Mouse (Mus musculus) C3H10T1/2 (cell line): Measurements from ENCODE around the gene Olfr1044. TPM values are rescaled to one million over a fixed set of nuclear protein-coding genes. Genes with fewer than 3 reads are reported as not detected.

Source experiments
- polyA plus RNA-seq, 2 experiments: library from polyadenylated mRNA; unstranded; fragments of >200 nt; fragmentation: generic; extraction: Trizol; gene quantifications; one replicate each; pipeline ENCODE4 v1.2.1; 2012; ENCODE audit warnings: missing spikeins in 2 of 2

The Olfr1044 gene
- not detected for polyA plus RNA-seq

DNA sequence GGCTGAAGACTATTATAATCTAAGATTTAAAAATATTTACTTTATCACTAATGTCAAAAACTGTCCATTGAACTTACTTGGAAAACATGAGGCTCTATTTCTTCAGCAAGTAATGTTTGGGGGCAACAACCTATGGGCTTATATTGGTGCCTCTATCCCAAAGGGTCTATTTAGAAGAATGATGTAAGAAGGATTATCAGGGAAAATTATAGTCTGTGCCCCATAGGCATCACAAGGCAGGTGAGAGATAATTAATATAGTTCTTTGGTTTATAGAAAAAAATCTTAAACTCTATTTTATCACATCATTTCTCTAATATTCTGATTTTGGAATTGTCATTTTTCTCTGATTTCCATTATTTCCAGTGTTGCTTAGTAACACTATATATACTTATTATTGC, at the start of gene Olfr1044:
Gene Olfr1044 (minus strand): TSS at position 101 of the 400 bp plus-strand sequence.

DNA sequence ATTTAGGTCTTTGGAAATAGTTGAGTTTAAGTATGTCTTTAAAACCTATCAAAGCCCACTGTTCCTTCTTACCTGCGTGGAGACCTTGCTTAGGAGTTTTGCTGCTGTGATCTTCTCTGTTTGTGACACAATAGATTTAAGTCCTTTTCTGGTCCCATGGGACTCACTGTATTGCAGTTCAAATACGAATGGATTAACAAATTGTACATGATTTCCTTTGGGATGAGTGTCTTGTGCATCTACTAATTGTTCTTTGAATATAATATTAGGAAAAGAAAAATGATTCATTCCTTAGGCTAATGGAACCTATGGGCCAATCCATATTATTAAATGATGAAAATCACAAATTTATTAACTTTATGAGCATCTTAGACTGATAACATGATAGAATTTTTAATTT, 41.6 kb upstream of the Olfr1044 start, which contains the start of gene Olfr1046:
Gene Olfr1046 (minus strand): TSS at position 101 of the 400 bp plus-strand sequence.

DNA sequence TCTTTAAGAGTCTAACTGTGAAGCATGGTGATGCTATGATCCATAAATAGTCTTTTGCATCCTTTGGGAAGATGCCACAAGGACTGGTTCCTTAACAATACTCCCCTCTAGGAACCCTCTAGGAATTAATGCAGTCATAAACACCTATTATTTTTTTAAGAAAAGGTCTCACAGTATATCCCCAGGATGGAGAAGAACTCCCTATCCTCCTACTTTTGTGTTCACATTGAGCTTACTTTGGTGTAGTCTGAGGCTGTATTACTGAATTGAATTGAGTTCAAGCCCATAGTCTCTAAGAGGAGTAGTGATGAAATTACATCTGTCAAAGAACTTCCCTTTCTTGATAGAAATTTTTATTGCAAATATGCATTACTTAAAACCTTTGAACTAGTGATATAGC, 25.3 kb upstream of the Olfr1044 start, which contains the start of gene Olfr1045:
Gene Olfr1045 (minus strand): TSS at position 101 of the 400 bp plus-strand sequence.

DNA sequence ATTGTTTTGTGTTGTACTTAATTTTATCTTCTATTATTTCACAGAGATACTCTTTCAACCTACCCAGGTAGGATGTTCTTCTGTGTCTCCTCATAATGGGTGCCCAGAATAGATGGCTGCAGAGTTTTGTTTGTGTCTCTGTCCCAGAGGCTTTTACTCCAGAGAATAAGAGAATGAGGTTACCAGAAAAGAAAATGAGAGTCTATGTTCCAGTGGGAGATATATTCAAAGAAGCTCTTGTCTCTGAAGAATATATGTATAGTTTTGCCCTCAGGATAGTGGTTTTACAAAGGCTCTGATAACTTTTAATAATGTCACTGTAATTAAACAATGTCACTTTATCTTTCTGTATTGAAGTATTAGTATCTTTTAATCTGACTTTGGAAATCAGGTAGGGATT, 8.0 kb upstream of the Olfr1044 start, which contains the start of gene Olfr52:
Gene Olfr52 (minus strand): TSS at position 101 of the 400 bp plus-strand sequence.

DNA sequence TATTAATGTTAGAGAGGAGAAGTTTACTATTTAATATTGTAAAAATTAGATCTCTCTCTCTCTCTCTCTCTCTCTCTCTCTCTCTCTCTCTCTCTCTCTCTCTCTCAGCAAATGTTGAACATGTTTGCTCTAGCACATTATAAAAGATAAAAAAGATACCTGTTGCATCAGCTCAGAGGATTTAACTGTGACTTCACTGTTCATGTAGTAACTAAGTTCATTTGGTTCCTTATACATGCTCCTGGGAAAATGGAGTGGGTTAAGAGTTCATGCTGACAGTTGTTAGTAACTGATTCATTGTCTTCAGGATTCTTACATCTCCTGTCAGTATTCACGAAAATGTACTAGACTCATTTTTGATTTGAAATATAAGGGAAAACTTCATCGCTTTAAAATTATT, 10.2 kb downstream of the Olfr1044 start, which contains the start of gene Olfr1043:
Gene Olfr1043 (minus strand): TSS at position 101 of the 400 bp plus-strand sequence.

DNA sequence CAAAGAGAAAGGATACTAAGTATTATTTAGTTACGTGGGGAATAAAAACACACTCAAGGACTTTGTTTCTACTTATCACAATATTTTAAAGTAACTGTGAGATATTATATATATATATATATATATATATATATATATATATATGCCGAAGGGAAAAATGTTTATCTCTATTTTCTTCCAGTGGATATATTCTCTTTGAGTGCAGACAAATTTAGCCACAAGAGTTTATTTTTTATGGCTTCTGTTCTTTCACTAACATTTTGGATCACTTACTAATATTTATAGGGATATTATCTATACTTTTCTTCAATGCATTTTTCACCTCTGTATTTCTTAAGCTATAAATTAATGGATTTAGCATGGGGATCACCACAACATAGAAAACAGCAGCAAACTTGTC, 15.9 kb downstream of the Olfr1044 start, which contains the start of gene Olfr1042:
Gene Olfr1042 (minus strand): TSS at position 101 of the 400 bp plus-strand sequence.

DNA sequence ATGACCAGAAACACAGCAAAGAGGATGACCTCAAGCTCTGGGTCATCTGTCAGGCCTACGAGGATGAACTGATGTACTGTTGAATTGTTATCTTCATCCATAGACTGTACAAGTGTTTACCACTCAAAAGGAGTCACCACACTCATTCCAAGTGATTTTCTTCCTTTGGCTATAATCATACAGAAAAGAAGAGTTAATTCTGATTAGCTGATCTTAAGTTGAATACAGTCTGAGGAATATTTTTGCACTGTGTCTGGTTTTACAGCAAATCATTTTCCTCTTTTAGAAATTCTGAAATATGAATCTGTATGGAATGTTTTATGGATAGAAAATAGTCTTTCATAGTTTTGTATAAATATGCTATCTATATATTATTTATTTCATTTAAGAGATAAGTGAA, 31.0 kb downstream of the Olfr1044 start, which contains the start of gene Olfr1040:
Gene Olfr1040 (minus strand): TSS at position 101 of the 400 bp plus-strand sequence.

DNA sequence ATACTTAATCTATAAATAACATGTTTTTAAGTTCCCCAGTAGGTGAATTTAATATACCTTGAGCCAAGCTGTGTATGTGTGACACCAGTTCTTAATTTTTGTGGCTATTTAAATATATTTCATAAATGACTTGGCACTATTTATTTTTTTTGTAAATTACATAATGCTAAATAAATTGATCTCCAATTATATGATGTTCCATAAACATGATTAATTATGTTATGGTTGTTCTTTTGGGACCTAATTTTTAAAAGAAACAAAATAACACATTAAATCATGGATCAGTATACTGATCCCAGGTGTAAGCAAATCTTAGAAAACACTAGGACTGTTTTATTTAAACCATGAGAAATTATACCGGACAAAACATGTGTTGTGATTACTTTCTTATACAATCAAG, 41.8 kb downstream of the Olfr1044 start, which contains the start of gene Olfr1039:
Gene Olfr1039 (minus strand): TSS at position 101 of the 400 bp plus-strand sequence.

Other genes with a start within 250 kb of the Olfr1044 start
- gene Olfr1028, start 227.4 kb downstream of the Olfr1044 start, polyA plus RNA-seq = not detected
- gene Olfr1029, start 203.9 kb downstream of the Olfr1044 start, polyA plus RNA-seq = not detected
- not detected for gene Olfr1030, start 198.5 kb downstream of the Olfr1044 start, polyA plus RNA-seq
- not detected for gene Olfr1031, start 187.5 kb downstream of the Olfr1044 start, polyA plus RNA-seq
- not detected for gene Olfr1032, start 172.3 kb downstream of the Olfr1044 start, polyA plus RNA-seq
- not detected for gene Olfr1033, start 157.2 kb downstream of the Olfr1044 start, polyA plus RNA-seq
- not detected for gene Olfr1034, start 132.0 kb downstream of the Olfr1044 start, polyA plus RNA-seq
- gene Olfr1036, start 103.8 kb downstream of the Olfr1044 start, polyA plus RNA-seq = not detected
- not detected for gene Olfr1037, start 90.4 kb downstream of the Olfr1044 start, polyA plus RNA-seq
- not detected for gene Olfr1039, start 41.9 kb downstream of the Olfr1044 start, polyA plus RNA-seq
- gene Olfr1040, start 31.1 kb downstream of the Olfr1044 start, polyA plus RNA-seq = not detected
- gene Olfr1042, start 16.0 kb downstream of the Olfr1044 start, polyA plus RNA-seq = not detected
- not detected for gene Olfr1043, start 10.3 kb downstream of the Olfr1044 start, polyA plus RNA-seq
- not detected for gene Olfr52, start 7.9 kb upstream of the Olfr1044 start, polyA plus RNA-seq
- not detected for gene Olfr1045, start 25.2 kb upstream of the Olfr1044 start, polyA plus RNA-seq
- not detected for gene Olfr1046, start 41.5 kb upstream of the Olfr1044 start, polyA plus RNA-seq
- not detected for gene Olfr1047, start 53.6 kb upstream of the Olfr1044 start, polyA plus RNA-seq
- not detected for gene Olfr1048, start 62.5 kb upstream of the Olfr1044 start, polyA plus RNA-seq
- not detected for gene Olfr1049, start 80.5 kb upstream of the Olfr1044 start, polyA plus RNA-seq
- gene Olfr1051, start 101.3 kb upstream of the Olfr1044 start, polyA plus RNA-seq = not detected
- gene Olfr1052, start 114.6 kb upstream of the Olfr1044 start, polyA plus RNA-seq = not detected
- gene Olfr1053, start 137.5 kb upstream of the Olfr1044 start, polyA plus RNA-seq = not detected
- not detected for gene Olfr1054, start 157.6 kb upstream of the Olfr1044 start, polyA plus RNA-seq
- gene Olfr1055, start 172.5 kb upstream of the Olfr1044 start, polyA plus RNA-seq = not detected
- gene Olfr1056, start 184.6 kb upstream of the Olfr1044 start, polyA plus RNA-seq = not detected
- not detected for gene Olfr1057, start 200.6 kb upstream of the Olfr1044 start, polyA plus RNA-seq
- gene Olfr1058, start 210.7 kb upstream of the Olfr1044 start, polyA plus RNA-seq = not detected
- not detected for gene Olfr1061, start 236.2 kb upstream of the Olfr1044 start, polyA plus RNA-seq
- gene Olfr1062, start 248.9 kb upstream of the Olfr1044 start, polyA plus RNA-seq = not detected